In genomic region chr9:65016241-65016977, GRCm38 (mm10) we compare ENCODE assay signal across 12 mouse cellular contexts. TPM values are rescaled to one million over a fixed set of nuclear protein-coding genes. Genes with fewer than 3 reads are reported as not detected.
DNase-seq lines count a peak whose midpoint lies in the region; ATAC-seq and TF ChIP-seq lines count a peak whose summit lies in the region.
"Had no signal": no experiment of that assay in that cellular context is flagged by ENCODE, and none has a peak within 500 bp of the region (broad histone marks: within the 10 kb centered on the region; RNA-seq: fewer than 3 reads in every experiment).

No protein-coding gene starts in this region.

- H3K4me2 ChIP-seq in liver, embryonic 11.5 days = no peak overlapping the region
- peak overlapping the region; percentile 18 for H3K4me2 ChIP-seq in hindbrain, embryonic 15.5 days
- H3K4me2 ChIP-seq in neural tube, embryonic 13.5 days = 0 out of 2 replicates have a peak overlapping the region, but pooled peaks have one; percentile 11

- WGBS in liver, adult 2 months = 49% methylated on average over 4 of the region's 4 CpGs
- 87% methylated on average over 4 of the region's 4 CpGs for WGBS in liver, embryonic 11.5 days
- WGBS in hindbrain, embryonic 15.5 days = 57% methylated on average over 4 of the region's 4 CpGs
- WGBS in neural tube, embryonic 13.5 days = 63% methylated on average over 4 of the region's 4 CpGs

- no peak overlapping the region for H3K9ac ChIP-seq in liver, adult 2 months (ENCODE audit: low read depth, low read length)
- no peak overlapping the region for H3K9ac ChIP-seq in liver, embryonic 11.5 days (ENCODE audit: low read depth, low read length)
- H3K9ac ChIP-seq in hindbrain, embryonic 15.5 days = no peak overlapping the region
- peak overlapping the region; percentile 46 for H3K9ac ChIP-seq in neural tube, embryonic 13.5 days

- H3K4me3 ChIP-seq in liver, adult 2 months (ENCODE audit: insufficient read depth, low read depth, low read length) = no peak overlapping the region
- H3K4me3 ChIP-seq in liver, embryonic 11.5 days (ENCODE audit: low read depth, low read length) = no peak overlapping the region
- H3K4me3 ChIP-seq in hindbrain, embryonic 15.5 days = no peak overlapping the region
- H3K4me3 ChIP-seq in neural tube, embryonic 13.5 days = no peak overlapping the region

- no peak for TF ChIP-seq CTCF in liver, adult 2 months (IDR thresholded peaks at IDR 0.05; ENCODE audit: low read depth, low read length)

- H3K27me3 ChIP-seq in liver, adult 2 months (ENCODE audit: control insufficient read depth, insufficient read depth, low read length) = no peaks in the 10 kb centered on the region
- no peaks in the 10 kb centered on the region for H3K27me3 ChIP-seq in liver, embryonic 11.5 days (replicated peaks; ENCODE audit: control insufficient read depth, insufficient read depth, low read length)
- H3K27me3 ChIP-seq in hindbrain, embryonic 15.5 days = no peaks in the 10 kb centered on the region
- H3K27me3 ChIP-seq in neural tube, embryonic 13.5 days = no peaks in the 10 kb centered on the region

- no peak for TF ChIP-seq POLR2A in liver, adult 2 months (IDR thresholded peaks at IDR 0.05; ENCODE audit: extremely low read depth, insufficient read depth, low read length)

- no peaks in the 10 kb centered on the region for H3K36me3 ChIP-seq in liver, adult 2 months (ENCODE audit: control insufficient read depth, insufficient read depth, low read length)
- no peaks in the 10 kb centered on the region for H3K36me3 ChIP-seq in liver, embryonic 11.5 days (ENCODE audit: control insufficient read depth, insufficient read depth, low read length)
- H3K36me3 ChIP-seq in hindbrain, embryonic 15.5 days = no peaks in the 10 kb centered on the region
- no peaks in the 10 kb centered on the region for H3K36me3 ChIP-seq in neural tube, embryonic 13.5 days

- no peaks in the 10 kb centered on the region for H3K9me3 ChIP-seq in liver, embryonic 11.5 days (ENCODE audit: control insufficient read depth, low read length)
- no peaks in the 10 kb centered on the region for H3K9me3 ChIP-seq in hindbrain, embryonic 15.5 days
- no peaks in the 10 kb centered on the region for H3K9me3 ChIP-seq in neural tube, embryonic 13.5 days

- peak; percentile 64 for DNase-seq in adrenal gland, adult 2 months
- DNase-seq in adrenal gland, postnatal 4 days (ENCODE audit: low spot score in 2 of 2) = no peak
- peak; percentile 28 for DNase-seq in liver, adult 2 months (ENCODE audit: extremely low read depth, low read depth, low spot score)
- DNase-seq in liver, embryonic 11.5 days (ENCODE audit: low spot score) = no peak
- DNase-seq in kidney, postnatal 36 days = no peak
- DNase-seq: cerebellum, postnatal 10 days; gastrocnemius, postnatal 10 days; kidney, postnatal 25 days; thymus, postnatal 36 days had no signal

- no peak for ATAC-seq in liver, embryonic 11.5 days (replicated peaks; ENCODE audit: low FRiP score)
- ATAC-seq in hindbrain, embryonic 15.5 days (ENCODE audit: low FRiP score, low read depth) = peak; percentile 58; the same call in 1 of the 2 replicates
- ATAC-seq in neural tube, embryonic 13.5 days (ENCODE audit: low read depth) = no peak
- ATAC-seq in activated CD4-positive, CD25-positive, alpha-beta regulatory T cell, adult 4 months = no peak

- peaks cover 52% of the 10 kb centered on the region for H3K79me2 ChIP-seq in liver, adult 2 months (ENCODE audit: control insufficient read depth, insufficient read depth, low read length)

- peak overlapping the region; percentile 54 for H3K27ac ChIP-seq in liver, adult 2 months (replicated peaks; ENCODE audit: insufficient read depth, low read depth, low read length)
- no peak overlapping the region for H3K27ac ChIP-seq in liver, embryonic 11.5 days (ENCODE audit: low read depth, low read length)
- H3K27ac ChIP-seq in hindbrain, embryonic 15.5 days (replicated peaks) = peak overlapping the region; percentile 75
- H3K27ac ChIP-seq in neural tube, embryonic 13.5 days (replicated peaks) = peak overlapping the region; percentile 69

- peaks cover 35% of the 10 kb centered on the region for H3K4me1 ChIP-seq in liver, adult 2 months (ENCODE audit: control insufficient read depth, insufficient read depth, low read length)
- peaks cover 38% of the 10 kb centered on the region for H3K4me1 ChIP-seq in liver, embryonic 11.5 days (replicated peaks; ENCODE audit: control insufficient read depth, insufficient read depth, low read length)
- peaks cover 60% of the 10 kb centered on the region for H3K4me1 ChIP-seq in hindbrain, embryonic 15.5 days (replicated peaks)
- H3K4me1 ChIP-seq in neural tube, embryonic 13.5 days (replicated peaks) = peaks cover 59% of the 10 kb centered on the region

RNA-seq across cellular contexts. Expression of gene Hacd3, which starts 5.1 kb away (rescaled TPM):
- 100 to 1,000 TPM; 255 to 306 TPM for total RNA-seq in adrenal gland, adult 2 months (2021)
- 177 and 180 TPM in 2 replicates for polyA plus RNA-seq in adrenal gland, adult 2 months (2012; rRNA removed)
- total RNA-seq in adrenal gland, postnatal 4 days (2021) = 100 to 1,000 TPM; 201 to 209 TPM
- total RNA-seq in liver, adult 2 months (2014; rRNA removed) = 165 TPM in 2 replicates
- polyA plus RNA-seq in liver, adult 2 months (2012; rRNA removed) = 67.7 and 68.6 TPM in 2 replicates
- polyA plus RNA-seq in liver, embryonic 11.5 days (2014; fragmentation: Nextera tagmentation; extraction: Ambion mirVana) = 83.6 and 95.4 TPM in 2 replicates
- 219 and 223 TPM in 2 replicates for polyA plus RNA-seq in hindbrain, embryonic 15.5 days (2015; fragmentation: Nextera tagmentation; extraction: Ambion mirVana)
- 203 and 214 TPM in 2 replicates for polyA plus RNA-seq in neural tube, embryonic 13.5 days (2015; fragmentation: Nextera tagmentation; extraction: Ambion mirVana)
- 100 to 1,000 TPM; 104 to 106 TPM for polyA plus RNA-seq in activated CD4-positive, CD25-positive, alpha-beta regulatory T cell, adult 4 months (2017; shearing (Covaris generic))

RNA-seq across cellular contexts. Expression of gene Dpp8, which starts 15.8 kb away (rescaled TPM):
- 10 to 100 TPM; 85.8 to 89.5 TPM for total RNA-seq in adrenal gland, adult 2 months (2021)
- polyA plus RNA-seq in adrenal gland, adult 2 months (2012; rRNA removed) = 26.4 and 39.7 TPM in 2 replicates
- total RNA-seq in adrenal gland, postnatal 4 days (2021) = 10 to 100 TPM; 94.2 to 94.8 TPM
- total RNA-seq in liver, adult 2 months (2014; rRNA removed) = 42.8 and 46.2 TPM in 2 replicates
- 18.8 and 20.4 TPM in 2 replicates for polyA plus RNA-seq in liver, adult 2 months (2012; rRNA removed)
- polyA plus RNA-seq in liver, embryonic 11.5 days (2014; fragmentation: Nextera tagmentation; extraction: Ambion mirVana) = 30.9 and 36.7 TPM in 2 replicates
- 39.5 and 39.6 TPM in 2 replicates for polyA plus RNA-seq in hindbrain, embryonic 15.5 days (2015; fragmentation: Nextera tagmentation; extraction: Ambion mirVana)
- 37.4 and 39.3 TPM in 2 replicates for polyA plus RNA-seq in neural tube, embryonic 13.5 days (2015; fragmentation: Nextera tagmentation; extraction: Ambion mirVana)
- polyA plus RNA-seq in activated CD4-positive, CD25-positive, alpha-beta regulatory T cell, adult 4 months (2017; shearing (Covaris generic)) = 10 to 100 TPM; 23.4 to 29.2 TPM

RNA-seq across cellular contexts. Expression of gene Ints14, which starts 55.7 kb away (rescaled TPM):
- total RNA-seq in adrenal gland, adult 2 months (2021) = 10 to 100 TPM; 25.5 to 27.6 TPM
- polyA plus RNA-seq in adrenal gland, adult 2 months (2012; rRNA removed) = 7.5 and 9.9 TPM in 2 replicates
- total RNA-seq in adrenal gland, postnatal 4 days (2021) = 10 to 100 TPM; 36.8 to 37.0 TPM
- 5.4 and 6.7 TPM in 2 replicates for total RNA-seq in liver, adult 2 months (2014; rRNA removed)
- 4.7 and 5.7 TPM in 2 replicates for polyA plus RNA-seq in liver, adult 2 months (2012; rRNA removed)
- polyA plus RNA-seq in liver, embryonic 11.5 days (2014; fragmentation: Nextera tagmentation; extraction: Ambion mirVana) = 58.4 and 69.8 TPM in 2 replicates
- polyA plus RNA-seq in hindbrain, embryonic 15.5 days (2015; fragmentation: Nextera tagmentation; extraction: Ambion mirVana) = 33.3 and 35.8 TPM in 2 replicates
- polyA plus RNA-seq in neural tube, embryonic 13.5 days (2015; fragmentation: Nextera tagmentation; extraction: Ambion mirVana) = 41.4 and 41.6 TPM in 2 replicates
- polyA plus RNA-seq in activated CD4-positive, CD25-positive, alpha-beta regulatory T cell, adult 4 months (2017; shearing (Covaris generic)) = 10 to 100 TPM; 33.5 to 43.9 TPM

Comparison
In these comparisons a context has a peak if more than half of its experiments do, and no peak if none do; other contexts are left out.
1. DNase-seq: peak in adrenal gland, adult 2 months (single experiment) and liver, adult 2 months (single experiment); none in adrenal gland, postnatal 4 days (0 of 2), liver, embryonic 11.5 days (single experiment) and kidney, postnatal 36 days (0 of 2).